Mouse (Mus musculus) heart, adult 2 months (tissue): Measurements from ENCODE around the gene Cpt1a.

ENCODE experiments used
- CTCF ChIP-seq: fragments of 200-600 bp; IDR thresholded peaks from 2 replicates; pipeline ENCODE4 v1.8.1; 2022; ENCODE audit warnings: antibody characterized with exemption, mild to moderate bottlenecking, moderate library complexity
- EP300 ChIP-seq: fragments of 200-500 bp; IDR thresholded peaks from 2 replicates; pipeline ENCODE4 v1.6.1; 2011; ENCODE audit warnings: low read depth, low read length, control low read depth; ENCODE audit not compliant: insufficient read depth
- POLR2A ChIP-seq: fragments of 200-500 bp; IDR thresholded peaks from 2 replicates; pipeline ENCODE4 v1.6.1; 2011; ENCODE audit warnings: mild to moderate bottlenecking, low read depth, low read length, control low read depth; ENCODE audit not compliant: insufficient read depth

DNA sequence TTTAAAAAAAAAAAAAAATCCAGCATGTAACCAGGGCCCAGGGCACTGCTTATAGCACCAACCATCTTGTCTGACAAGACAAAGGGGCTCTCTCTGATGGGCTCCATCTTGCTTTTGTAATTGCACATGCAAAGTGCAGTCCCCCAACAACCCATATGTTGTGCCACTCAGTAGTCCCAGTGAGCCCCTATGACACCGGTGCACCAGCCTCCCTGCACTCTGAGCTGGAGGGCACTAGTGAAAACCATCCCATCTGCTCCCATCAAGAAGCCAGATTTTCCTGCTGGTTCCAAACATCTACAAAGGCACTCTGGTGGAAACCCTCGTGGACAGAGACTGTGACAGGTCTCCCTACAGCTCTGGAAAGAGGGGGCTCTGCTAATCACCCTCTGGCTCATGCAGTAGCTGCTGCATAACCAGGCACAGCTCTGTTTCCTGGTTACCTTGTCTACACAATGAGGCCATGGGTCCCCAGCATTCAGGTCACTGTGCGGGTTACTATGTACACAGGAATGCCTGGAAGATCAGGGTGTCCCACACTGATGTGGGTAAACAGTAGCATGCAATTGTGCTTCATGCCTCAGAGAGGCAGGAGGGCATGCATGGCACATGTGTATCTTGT lies 46.3 kb upstream of the Cpt1a start:
- TF ChIP-seq CTCF (no peak), POLR2A (no peak), EP300 (no peak)
